Mouse (Mus musculus): Measurements from ENCODE around the gene Fdxacb1.

Fdxacb1 gene

DNA sequence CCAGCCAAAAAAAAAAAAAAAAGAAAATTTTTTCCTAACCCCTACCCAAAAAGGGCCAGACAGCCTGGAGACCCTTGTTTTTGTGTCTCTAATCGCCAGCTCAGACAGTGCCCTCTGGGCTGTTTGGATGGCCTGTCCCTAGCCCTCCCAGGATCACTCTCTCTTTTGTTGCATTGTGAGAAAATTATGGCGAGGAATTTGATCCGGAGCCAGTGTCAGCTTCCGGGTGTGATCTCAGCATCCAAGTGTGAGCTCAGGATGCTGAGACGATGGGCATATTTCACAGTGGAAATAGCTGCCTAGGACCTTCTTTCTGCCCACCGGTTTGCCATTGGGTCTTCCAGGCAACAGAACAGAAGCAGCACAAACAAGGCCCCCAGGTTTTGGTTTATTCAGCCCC, 17.3 kb upstream of the Fdxacb1 start:
- DNase-seq (ENCODE audit: low read depth), result no peak

DNA sequence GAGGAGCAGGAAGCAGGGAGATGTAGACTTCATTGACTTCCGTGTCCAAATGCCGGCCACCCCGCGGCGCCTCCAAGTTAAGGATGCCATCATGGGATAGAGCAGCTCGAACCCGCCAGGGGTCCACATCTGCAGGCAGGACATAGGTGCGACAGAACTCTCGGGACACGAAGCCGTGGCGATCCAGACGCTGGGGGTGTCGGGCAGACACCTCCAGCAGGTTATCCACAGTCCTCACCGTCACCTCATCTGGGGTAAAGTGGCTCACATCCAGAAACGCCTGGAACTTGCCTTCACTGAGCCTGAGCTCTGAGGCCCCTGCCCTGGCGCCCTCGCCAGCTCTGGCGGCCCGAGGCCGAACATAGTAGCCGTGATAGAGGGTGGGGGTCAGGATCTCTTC, 16.7 kb upstream of the Fdxacb1 start, which contains the start of gene Cryab:
Cryab (plus strand) TSS at position 3 of the 400 bp plus-strand sequence.
- no peak for DNase-seq (ENCODE audit: low read depth)

DNA sequence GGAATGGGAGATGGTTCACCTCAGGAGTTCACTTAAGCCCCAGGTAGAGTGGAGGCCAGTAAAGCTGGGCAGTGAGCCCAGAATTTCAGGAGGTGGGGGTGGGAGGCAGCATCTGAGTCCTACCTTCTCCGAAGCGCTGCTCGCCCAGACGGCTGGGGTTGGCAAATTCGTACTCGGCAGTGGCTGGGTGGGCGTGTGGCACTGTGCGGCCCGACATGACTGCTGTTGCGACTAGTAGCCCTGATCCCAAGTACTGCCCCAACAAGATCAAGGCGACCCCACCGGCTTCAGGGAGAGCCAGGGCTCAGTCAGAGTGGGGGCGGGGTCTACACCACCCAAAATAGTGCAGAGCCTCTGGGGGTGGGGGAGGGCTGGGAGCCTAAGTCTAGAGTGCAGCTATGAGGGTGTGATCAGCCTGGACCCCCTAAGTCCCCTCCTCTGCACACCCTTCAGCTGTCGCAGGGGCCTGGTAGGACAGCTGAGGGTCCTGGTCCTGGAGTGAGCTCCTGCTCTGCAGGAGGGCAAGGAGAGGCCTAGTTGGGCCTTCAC, 15.9 kb upstream of the Fdxacb1 start, which contains the start of gene Hspb2:
Hspb2 (minus strand) TSS at position 301 of the 549 bp plus-strand sequence.
- no peak for DNase-seq (ENCODE audit: low read depth)

DNA sequence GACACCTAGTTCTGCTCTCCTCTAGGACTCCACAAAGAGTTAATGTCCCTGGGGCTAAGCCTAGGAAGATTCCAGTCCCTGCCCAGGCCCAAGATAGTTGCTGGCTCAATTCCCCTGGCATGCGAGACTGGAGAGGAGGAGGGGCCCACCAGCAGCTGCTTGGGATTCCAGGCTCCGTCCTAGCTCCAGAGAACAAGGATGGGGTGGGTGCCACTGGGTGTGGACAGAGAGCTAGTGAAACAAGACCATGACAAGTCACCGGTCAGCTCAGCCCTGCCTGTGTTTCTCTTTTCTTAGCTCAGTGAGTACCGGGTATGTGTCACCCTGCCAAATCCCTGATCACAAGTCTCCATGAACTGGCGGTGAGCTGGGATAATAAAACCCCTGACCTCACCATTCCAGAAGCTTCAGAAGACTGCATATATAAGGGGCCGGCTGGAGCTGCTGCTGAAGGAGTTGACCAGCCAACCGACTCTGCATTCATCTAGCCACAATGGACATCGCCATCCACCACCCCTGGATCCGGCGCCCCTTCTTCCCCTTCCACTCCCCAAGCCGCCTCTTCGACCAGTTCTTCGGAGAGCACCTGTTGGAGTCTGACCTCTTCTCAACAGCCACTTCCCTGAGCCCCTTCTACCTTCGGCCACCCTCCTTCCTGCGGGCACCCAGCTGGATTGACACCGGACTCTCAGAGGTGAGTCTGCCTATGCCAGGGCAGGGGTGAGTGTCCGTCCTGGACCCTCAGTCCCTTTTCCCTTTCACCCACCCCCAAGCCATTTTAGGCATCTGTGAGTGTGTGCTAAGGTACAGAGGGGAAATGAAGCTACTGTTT, 15.0 kb upstream of the Fdxacb1 start:
- no peak for DNase-seq (ENCODE audit: low read depth)

DNA sequence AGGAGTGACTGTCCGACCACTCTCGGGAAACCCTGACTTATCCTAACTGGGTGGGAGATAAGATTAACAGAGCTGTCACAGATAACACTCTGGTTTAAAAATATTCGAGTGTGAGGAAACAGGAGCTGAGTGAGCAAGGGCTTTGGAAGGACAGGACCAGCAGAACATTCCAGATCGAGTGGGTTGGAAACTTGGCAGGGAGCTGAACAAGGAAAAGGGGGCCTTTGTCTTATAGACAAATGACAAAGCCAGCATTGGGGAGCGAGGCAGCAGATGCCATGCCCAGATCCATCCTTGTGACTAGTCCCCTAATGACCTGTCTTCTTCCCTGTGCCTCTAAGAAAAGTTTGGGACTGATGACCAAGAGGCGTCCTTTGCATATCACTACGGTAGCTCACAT, 14.1 kb upstream of the Fdxacb1 start:
- no peak for DNase-seq (ENCODE audit: low read depth)

DNA sequence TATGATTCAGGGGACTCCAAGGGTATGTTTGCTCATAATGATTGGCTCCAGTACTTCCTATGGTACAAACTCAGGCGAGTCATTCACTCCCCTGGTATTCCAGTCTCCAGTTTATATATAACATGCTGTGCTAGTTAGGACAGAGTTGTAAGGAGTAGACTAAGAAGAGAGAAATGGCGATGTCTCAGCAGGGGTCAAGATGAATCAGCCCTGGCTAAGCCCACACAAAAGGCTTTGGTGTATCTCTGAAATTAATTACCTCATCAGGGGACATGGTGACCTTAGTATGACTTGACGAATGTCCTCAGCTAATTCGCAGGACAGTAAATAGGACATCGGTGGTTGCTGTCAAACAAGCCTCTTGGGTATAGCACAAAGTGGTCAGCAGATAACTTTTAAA, 11.3 kb upstream of the Fdxacb1 start:
- DNase-seq (ENCODE audit: low read depth), result no peak

DNA sequence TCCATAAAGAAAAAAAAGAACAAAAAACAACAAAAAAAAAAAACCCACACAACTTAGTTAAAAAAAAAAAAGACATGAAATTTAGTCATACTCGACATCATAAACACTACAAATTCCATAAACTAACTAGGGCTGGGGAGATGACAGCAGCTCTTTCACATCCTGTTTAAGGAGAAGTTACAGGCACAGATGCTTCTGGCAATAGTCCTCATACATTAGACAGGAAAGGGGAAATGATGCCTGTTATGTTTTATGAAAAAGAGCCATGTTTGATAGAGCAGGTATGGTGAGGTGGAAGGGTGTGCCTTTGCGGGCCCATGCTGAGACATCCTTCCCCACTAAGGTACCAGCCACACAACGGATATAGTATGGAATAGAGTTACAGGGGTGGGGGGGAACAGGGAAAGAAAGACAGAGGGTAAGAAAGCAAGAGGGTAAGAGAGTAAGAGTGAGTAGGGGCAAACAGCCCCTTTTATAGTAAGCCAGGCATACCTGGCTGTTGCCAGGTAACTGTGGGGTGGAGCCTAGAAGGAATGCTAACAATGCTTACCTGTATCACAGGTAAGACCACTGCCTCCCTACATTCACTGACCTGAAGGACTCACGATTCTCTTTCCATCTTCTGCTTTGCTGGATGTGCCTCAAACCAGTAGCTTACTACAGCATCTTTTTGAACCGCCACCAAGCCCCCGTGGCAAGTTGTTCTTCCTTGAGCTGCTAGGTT, 6.4 kb upstream of the Fdxacb1 start:
- no peak for DNase-seq (ENCODE audit: low read depth)

DNA sequence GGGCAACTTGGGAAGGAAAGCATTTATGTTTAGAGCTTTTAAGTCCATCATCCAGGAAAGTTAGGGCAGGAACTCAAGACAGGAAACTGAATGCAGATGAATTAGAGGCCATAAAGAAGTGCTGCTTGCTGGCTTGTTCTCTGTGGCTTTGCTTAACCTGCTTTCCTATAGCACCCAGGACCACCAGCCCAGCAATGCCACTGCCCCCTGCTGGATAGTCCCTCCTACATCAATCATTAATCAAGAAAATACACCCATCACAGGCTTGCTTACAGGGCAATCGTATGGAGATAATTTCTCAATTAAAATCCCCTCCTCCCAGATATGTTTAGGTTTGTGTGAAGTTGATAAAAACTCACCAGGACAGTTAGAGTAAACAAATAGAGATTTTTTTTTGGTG, 4.7 kb upstream of the Fdxacb1 start:
- DNase-seq (ENCODE audit: low read depth), result no peak

DNA sequence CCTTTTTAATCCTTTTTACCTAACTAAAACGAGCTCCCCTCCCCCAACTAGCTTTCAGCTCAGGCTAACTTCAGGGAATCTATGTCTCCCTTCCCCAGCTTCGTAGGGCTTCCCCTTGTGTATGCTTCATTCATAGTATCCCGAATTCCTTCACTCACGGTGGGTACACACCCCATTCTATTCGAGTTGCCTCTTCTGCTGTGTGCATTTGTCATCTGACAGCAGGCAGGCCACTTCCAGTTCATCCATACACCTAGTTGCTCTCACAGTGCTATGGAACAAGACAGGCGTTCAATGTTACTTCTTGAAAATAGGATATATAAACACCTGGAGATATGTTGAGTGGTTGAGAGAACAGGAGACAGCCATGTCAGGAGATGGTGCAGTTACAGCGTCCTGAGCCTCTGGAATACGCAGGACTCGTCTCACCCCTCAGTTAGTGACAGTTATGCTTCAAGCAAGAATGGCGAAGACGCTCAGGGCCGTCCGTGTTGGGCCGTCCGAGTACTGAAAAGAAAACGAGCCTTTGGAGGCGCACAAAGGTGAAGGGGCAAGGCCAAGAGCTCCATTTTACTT, 417 bp upstream of the Fdxacb1 start:
- DNase-seq (ENCODE audit: low read depth), result no peak

DNA sequence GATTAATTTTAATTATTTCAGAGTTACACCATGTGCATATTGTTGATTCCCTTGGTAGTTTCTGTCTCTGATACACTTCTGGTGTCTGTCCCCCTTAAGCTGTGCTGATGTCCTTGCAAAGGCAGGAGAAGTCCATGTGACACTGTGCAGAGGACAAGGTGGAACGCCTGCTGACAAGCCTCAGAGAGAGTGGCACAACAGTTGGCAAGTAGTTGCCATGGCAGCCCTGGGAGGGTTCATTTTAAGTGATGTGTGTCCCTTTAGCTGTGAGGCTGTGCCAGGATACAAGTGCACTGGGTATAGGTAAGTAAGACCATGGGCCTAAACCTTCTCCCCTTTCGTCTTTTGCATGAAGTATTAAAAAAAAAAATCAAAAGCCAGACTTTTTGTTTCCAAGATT, 2.0 kb downstream of the Fdxacb1 start:
- no peak for DNase-seq (ENCODE audit: low read depth)

DNA sequence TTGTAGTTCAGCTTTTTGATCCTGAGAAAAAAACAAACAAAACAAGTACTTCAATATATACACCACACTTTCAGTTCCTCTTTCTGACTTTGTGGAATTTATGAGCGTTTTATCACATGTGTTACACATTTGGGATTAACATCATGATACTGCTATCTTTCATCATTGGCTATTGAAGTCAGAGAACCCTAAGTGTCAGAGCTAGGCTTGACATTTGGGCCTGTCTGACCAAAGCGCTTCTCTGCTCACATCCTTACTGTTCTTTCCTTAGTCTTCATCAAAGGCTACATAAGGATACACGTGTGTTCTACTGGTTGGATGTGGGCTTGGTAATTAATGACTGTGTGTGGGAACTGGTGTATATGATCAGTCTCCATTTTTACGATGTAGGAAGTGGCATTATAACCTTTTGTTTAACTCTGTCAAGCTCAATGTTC, 6.0 kb downstream of the Fdxacb1 start:
- DNase-seq (ENCODE audit: low read depth), result no peak

DNA sequence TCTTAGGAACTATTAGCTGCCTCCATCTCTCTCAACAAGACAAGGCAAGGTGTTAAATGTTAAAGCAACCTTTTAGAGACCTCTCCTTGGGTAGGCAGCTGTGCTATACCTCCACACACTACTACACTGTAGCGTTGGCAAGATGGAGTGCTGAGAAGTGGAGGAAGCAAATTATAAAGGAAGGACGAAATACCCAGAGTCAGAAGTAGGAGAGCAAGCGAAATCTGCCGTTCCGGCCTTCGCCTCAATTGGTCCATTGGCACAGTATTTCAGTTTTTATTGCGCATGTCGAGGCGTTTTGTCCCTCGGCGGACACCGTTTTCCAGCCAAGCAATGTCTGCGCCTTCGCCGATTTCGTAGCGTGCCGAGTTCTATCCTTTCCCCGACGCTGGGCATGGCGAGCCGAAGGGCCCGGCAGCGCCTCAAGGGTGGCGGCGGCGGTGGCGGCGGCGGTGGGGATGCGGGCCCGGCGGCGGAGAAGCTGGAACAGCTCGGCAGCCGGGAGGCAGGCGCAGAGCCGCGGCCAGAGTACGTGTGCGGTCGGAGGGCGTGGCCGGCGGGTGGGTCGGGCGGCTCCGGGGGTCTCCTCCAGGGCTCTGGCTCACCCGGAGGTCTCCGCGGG, 7.1 kb downstream of the Fdxacb1 start, which contains the start of the genes Alg9 and 1110032A03Rik:
Alg9 (plus strand) TSS at position 29 of the 622 bp plus-strand sequence.
1110032A03Rik (minus strand) TSS at position 530 of the 622 bp plus-strand sequence.
- peak; percentile 75 for DNase-seq (ENCODE audit: low read depth)

DNA sequence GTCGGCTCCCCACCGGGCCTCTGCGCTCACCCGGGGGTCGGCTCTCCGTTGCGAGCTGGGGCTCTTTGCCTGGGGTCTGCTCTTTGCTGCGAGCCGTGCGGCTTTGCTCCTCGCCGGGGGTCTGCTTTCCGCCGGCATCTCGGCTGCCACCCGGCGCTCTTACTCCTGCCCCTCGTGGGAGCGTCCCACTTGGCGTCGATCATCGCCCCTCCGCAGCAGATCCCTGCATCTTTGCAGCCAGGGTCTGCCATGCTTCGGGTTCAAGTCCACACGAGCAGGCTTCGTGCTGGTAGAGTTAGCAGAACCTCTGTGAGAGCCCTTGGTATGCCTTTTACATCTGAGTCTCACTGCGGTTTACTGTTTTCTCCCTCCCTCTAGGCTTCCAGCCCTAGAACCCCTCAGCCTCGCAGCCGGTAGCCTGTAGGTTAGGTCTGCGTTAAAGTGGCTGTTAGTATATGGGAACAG, 7.7 kb downstream of the Fdxacb1 start:
- DNase-seq (ENCODE audit: low read depth), result no peak

DNA sequence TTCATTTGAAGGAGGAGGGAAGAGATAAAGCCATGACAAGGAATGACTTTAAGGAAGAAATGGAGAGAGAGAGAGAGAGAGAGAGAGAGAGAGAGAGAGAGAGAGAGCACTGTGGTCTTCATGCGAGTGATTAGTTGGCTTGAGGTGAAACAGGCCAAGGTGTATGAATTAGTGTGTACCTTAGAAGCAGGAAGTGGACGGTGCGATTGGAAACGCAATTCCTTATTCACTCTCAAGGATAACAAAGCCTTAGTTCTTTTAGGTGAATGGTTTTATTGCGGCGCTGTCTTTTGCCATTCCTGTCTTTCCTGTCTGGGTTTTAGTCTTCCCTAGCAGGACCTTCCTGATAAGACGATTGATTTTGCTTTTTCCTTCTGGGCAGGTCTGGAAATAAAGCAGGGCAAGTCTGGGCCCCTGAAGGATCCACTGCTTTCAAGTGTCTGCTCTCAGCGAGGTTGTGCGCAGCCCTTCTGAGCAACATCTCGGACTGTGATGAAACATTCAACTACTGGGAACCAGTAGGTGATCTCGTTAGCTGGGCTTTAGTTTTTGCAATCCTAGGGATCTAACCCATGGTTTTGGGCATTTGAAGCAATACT, 8.2 kb downstream of the Fdxacb1 start:
- DNase-seq (ENCODE audit: low read depth), result no peak

DNA sequence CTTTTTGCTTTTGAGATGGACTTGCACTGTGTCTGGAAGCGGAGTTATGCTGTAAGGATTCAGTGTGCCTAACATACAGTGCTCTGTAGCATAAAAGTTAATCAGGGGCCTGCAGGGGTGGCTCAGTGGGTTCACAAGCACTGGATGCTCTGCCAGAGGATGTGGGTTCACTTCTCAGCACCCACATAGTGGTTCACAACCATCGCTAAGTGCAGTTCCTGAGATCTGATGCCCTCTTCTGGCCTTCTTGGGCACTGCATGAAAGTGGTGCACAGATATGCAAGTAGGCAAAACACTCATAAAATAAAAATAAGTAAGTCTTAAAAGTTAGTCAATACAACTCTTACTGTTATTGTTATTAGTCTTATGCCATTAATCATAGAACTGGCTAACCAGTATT, 14.1 kb downstream of the Fdxacb1 start:
- DNase-seq (ENCODE audit: low read depth), result peak; percentile 38

DNA sequence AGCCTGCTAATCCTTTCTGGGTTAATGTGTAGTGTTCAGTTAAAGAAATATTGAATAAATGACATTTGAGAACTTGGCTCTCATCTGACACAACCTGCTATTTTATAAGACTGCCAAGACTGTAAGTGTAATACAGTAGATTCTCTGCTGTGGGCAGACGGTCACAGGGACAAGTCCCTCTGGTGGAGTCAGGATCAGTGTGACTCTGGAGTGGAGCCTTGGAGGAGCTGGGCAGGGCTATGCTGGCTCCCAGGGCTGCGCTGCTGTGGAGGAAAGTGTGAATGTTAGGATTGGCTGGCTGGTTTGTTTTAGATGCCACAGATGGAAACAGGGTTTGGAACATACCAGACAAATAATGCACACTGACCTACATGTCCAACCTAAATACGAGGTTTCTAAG, 27.2 kb downstream of the Fdxacb1 start:
- no peak for DNase-seq (ENCODE audit: low read depth)

DNA sequence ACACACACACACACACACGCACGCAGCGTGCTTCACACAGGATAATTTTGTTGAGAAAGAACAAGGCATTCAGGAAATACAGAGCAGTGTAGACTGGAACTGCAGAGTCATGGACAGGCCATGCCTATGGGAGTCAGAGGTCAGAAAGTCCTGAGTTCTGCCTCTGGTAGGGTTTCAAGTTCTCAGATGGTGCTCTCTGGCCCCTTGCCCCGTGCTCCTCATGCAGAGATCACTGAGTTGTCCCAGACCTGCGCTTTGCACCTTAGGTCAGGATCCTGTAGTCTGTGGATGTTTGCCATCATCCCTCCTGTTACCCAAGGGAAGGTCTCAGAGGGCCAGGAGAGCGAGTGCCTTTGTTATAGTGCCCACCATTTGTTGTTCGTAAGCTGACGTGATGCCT, 28.7 kb downstream of the Fdxacb1 start:
- DNase-seq (ENCODE audit: low read depth), result no peak

DNA sequence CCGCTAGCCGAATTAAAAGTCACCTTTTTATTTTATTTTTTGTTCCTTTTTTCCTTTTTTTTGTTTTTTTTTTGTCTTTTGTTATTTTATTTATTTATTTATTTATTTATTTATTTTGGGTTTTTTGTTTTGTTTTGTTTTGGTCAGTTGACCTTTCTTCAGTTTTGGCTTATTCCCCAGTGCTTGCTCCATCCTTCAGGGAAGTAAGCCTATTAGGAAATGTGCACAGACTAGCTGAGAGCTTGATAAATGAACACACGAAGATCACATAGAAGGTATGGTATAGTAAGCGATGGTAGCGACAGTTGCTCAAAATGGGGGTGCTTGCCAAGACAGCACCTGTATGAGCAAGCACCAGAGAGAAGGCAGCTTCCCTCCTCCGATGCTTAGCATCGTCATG, 29.6 kb downstream of the Fdxacb1 start:
- DNase-seq (ENCODE audit: low read depth), result no peak

DNA sequence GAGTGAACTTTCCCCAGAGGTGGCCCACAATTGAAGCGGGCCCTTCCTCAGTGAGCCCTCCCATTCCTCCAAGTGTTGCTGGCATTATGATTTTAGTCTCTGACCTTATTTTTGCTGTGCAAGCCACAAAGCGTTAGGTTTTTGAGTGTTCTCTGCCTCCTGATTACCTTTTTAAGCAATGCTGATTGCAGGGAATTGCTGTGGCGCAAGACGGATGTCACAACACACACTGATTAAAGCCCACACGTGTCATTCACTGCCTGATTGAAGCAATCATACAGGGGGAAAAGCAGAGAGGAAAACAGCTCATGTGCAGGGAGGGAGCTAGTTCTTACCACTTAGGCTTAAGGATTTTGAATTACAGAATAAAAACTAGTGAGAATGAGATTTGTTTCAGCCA, 30.3 kb downstream of the Fdxacb1 start:
- DNase-seq (ENCODE audit: low read depth), result no peak

DNA sequence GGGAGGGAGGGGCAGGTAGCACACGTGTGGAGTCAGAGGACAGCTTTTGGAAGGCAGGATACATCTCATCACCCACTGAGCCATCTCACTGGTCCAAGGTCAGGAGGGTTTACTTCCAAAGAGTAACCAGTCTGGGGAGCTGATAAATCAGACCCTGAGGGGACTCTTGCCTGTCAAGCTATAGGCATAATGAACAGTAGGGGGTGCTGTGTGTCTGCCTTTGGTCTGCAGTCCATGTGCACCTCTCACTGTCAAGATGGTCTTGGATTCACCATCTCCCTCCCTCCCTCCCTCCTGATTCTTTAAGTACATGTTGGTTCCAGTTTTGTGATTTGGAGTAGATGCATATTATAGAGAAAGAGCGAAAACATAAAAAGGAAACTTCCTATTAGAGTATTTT, 32.9 kb downstream of the Fdxacb1 start:
- peak; percentile 48 for DNase-seq (ENCODE audit: low read depth)

DNA sequence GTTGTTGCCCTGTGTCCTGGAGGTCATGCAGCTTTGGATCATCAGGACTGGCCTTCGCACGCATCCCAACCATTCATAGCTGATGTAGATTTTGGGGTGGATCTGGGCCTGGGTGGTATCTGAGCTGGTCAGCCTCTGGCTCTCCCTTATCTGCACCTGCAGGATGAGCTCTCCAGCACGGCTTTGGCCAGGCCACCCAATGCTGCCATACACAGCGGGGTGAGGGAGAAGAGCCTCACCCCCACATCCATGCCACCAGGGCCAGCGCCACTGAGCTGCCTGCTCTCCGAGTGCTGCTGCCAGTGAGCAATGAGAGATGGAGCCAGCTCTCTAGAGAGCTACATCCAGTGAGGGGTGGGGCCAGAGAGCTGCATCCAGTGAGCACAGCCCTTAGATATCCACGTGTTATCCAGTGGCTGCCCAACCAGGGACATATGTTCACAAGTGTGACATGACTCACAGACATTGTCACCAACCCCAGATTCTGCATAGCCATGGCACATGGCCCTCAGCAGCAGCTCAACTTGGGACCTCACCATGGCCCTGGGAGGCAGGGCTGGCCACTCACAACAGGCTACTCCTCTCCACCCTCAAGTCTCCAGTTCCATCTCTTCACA, 35.1 kb downstream of the Fdxacb1 start:
- DNase-seq (ENCODE audit: low read depth), result peak; percentile 24
